ENCODE assay signal across 8 mouse cellular contexts in the genomic region with DNA sequence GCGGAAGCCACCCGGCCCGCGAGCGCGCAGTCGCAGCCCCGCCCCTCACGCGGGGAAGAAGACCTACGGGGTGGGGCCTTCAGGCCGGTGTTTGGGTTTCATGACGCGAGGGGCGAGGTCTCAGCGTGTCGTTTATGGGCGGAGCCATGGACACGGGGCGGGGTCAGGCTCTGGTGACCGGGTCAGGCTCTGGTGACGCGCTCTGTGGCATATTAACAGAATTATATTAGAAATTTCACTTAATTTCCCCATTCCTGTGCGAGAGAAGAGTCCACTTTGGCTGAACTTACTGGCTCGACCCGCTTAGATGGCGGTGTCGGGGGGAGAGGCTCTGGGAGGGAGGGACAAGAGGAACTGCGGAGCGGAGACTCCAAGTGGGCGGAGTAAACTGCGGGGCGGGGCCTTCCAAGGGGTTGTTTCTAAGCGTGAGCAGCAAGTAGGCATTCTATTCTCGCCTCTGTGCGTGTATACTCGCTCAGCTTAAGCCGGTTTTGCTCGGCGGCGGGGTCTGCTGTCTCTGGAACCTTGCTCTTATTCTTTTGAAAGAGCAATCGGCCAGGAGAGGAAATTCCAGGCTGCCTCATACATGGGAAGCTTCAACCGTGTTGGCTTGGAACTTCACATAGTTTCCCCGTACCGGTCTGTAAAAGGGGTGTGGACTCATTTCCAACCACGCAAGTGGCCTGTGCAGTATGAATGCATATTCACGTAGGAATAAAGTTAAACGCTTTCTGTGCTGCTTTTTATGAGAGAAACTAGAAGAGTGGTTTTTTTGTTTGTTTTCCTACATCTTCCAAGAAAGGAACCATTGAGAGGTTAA. TPM values are rescaled to one million over a fixed set of nuclear protein-coding genes. Genes with fewer than 3 reads are reported as not detected.
A peak's percentile ranks its signal among the peaks of the same experiment; 100 is the strongest.
DNase-seq lines count a peak whose midpoint lies in the region; ATAC-seq and TF ChIP-seq lines count a peak whose summit lies in the region.
"Not testable (repeated sequence)": the region's sequence is repeated elsewhere in the genome, so short reads cannot be mapped to it uniquely, and the experiment has no call there.

No protein-coding gene starts in this region.

- H3K9me3 ChIP-seq in heart, embryonic 12.5 days (replicated peaks); intestine, postnatal 0 days (ENCODE audit: control insufficient read depth); limb, embryonic 10.5 days (replicated peaks): not testable (repeated sequence)

- under 1% methylated on average over 22 of the region's 48 CpGs for WGBS in heart, embryonic 12.5 days
- WGBS in intestine, postnatal 0 days, result under 1% methylated on average over 15 of the region's 48 CpGs
- WGBS in limb, embryonic 10.5 days, result 2% methylated on average over 21 of the region's 48 CpGs

- peak; percentile 92 for ATAC-seq in erythroid progenitor cell, adult 5-6 weeks (replicated peaks; ENCODE audit: low FRiP score, poor library complexity, severe bottlenecking)
- peak; percentile 98 for ATAC-seq in heart, embryonic 12.5 days (ENCODE audit: insufficient number of reproducible peaks, low FRiP score)
- ATAC-seq in intestine, postnatal 0 days, result peak; percentile 98
- ATAC-seq in megakaryocyte-erythroid progenitor cell, adult 5-6 weeks (replicated peaks; ENCODE audit: low FRiP score, low TSS enrichment, poor library complexity, severe bottlenecking), result peak; percentile 86

- peak overlapping the region; percentile 60 for H3K4me2 ChIP-seq in heart, embryonic 12.5 days
- peak overlapping the region; percentile 45 for H3K4me2 ChIP-seq in intestine, postnatal 0 days (replicated peaks; ENCODE audit: low read depth)

- not testable (repeated sequence) for H3K36me3 ChIP-seq in C2C12 (ENCODE audit: control insufficient read depth, insufficient read depth); heart, embryonic 12.5 days; intestine, postnatal 0 days (ENCODE audit: control insufficient read depth, insufficient read depth); limb, embryonic 10.5 days

- H3K79me3 ChIP-seq in C2C12 (ENCODE audit: low read depth), result not testable (repeated sequence)

- H3K27ac ChIP-seq in brown adipose tissue, adult 24 weeks (replicated peaks; ENCODE audit: low read depth, low read length), result peak overlapping the region; percentile 37
- not testable (repeated sequence) for H3K27ac ChIP-seq in heart, embryonic 12.5 days (ENCODE audit: poor library complexity, severe bottlenecking); intestine, postnatal 0 days (ENCODE audit: low read depth, low read length); limb, embryonic 10.5 days

- H3K79me2 ChIP-seq in C2C12 (ENCODE audit: control insufficient read depth, insufficient read depth), result not testable (repeated sequence)

- peak overlapping the region; percentile 55 for H3K4me3 ChIP-seq in C2C12 (ENCODE audit: insufficient read depth, poor library complexity, severe bottlenecking)
- peak overlapping the region; percentile 48 for H3K4me3 ChIP-seq in brown adipose tissue, adult 24 weeks (ENCODE audit: insufficient read depth, low read depth, low read length)
- H3K4me3 ChIP-seq in heart, embryonic 12.5 days, result peak overlapping the region; percentile 38
- H3K4me3 ChIP-seq in intestine, postnatal 0 days (ENCODE audit: low read depth, low read length), result peak overlapping the region; percentile 43
- H3K4me3 ChIP-seq in limb, embryonic 10.5 days, result peak overlapping the region; percentile 37

- H3K27me3 ChIP-seq in C2C12 (ENCODE audit: control insufficient read depth, insufficient read depth, insufficient read length); heart, embryonic 12.5 days (replicated peaks); intestine, postnatal 0 days (replicated peaks; ENCODE audit: control insufficient read depth, insufficient read depth, low read length); limb, embryonic 10.5 days (ENCODE audit: low read depth, poor library complexity, severe bottlenecking): not testable (repeated sequence)

- H3K4me1 ChIP-seq in brown adipose tissue, adult 24 weeks (ENCODE audit: control insufficient read depth, insufficient read depth, insufficient read length, low read length); heart, embryonic 12.5 days (replicated peaks); intestine, postnatal 0 days (replicated peaks; ENCODE audit: control insufficient read depth, insufficient read depth, low read length); limb, embryonic 10.5 days: not testable (repeated sequence)

- DNase-seq in limb, embryonic 10.5 days (ENCODE audit: low spot score), result peak; percentile 31
- DNase-seq in right cerebral cortex, postnatal 25 days, result peak; percentile 44

- H3K9ac ChIP-seq in heart, embryonic 12.5 days; intestine, postnatal 0 days (ENCODE audit: low read depth, low read length): not testable (repeated sequence)

- not testable (repeated sequence) for H3ac ChIP-seq in C2C12 (ENCODE audit: control insufficient read depth, insufficient read length, low read depth)

- not testable (repeated sequence) for TF ChIP-seq CTCF in C2C12 (IDR thresholded peaks at IDR 0.05; ENCODE audit: control insufficient read depth, insufficient read depth, insufficient read length); intestine, postnatal 0 days (IDR thresholded peaks at IDR 0.05; ENCODE audit: low read depth)

RNA-seq across cellular contexts. Expression of gene Tagap1, which starts 0.4 kb away (rescaled TPM):
- 6.4 TPM for polyA plus RNA-seq in C2C12 (2012; fragmentation: generic; extraction: Trizol)
- polyA plus RNA-seq in brown adipose tissue, adult 24 weeks (2012; ENCODE audit: insufficient read depth, insufficient read length, missing spikeins), result 9.7 and 11.1 TPM in 2 replicates
- 36.0 and 50.7 TPM in 2 replicates for total RNA-seq in erythroid progenitor cell, adult 5-6 weeks (2015; ENCODE audit: low replicate concordance)
- total RNA-seq in erythroid progenitor cell, adult 5-6 weeks (2017; ENCODE audit: low replicate concordance), result 26.3 and 28.1 TPM in 2 replicates
- polyA plus RNA-seq in heart, embryonic 12.5 days (2016; fragmentation: Nextera tagmentation; extraction: Ambion mirVana), result 28.8 and 29.2 TPM in 2 replicates
- polyA plus RNA-seq in intestine, postnatal 0 days (2015; fragmentation: Nextera tagmentation; extraction: Ambion mirVana), result 12.4 and 12.6 TPM in 2 replicates
- 54.8 and 59.2 TPM in 2 replicates for polyA plus RNA-seq in limb, embryonic 10.5 days (2016; fragmentation: Nextera tagmentation; extraction: Ambion mirVana)
- total RNA-seq in megakaryocyte-erythroid progenitor cell, adult 5-6 weeks (2014; fragmentation: Nextera tagmentation), result 43.6 and 70.2 TPM in 2 replicates
- total RNA-seq in megakaryocyte-erythroid progenitor cell, adult 5-6 weeks (2017), result 35.9 and 36.3 TPM in 2 replicates

RNA-seq across cellular contexts. Expression of gene Rnaset2b, which starts 9.0 kb away (rescaled TPM):
- polyA plus RNA-seq in C2C12 (2012; fragmentation: generic; extraction: Trizol), result 81.9 TPM
- 231 and 284 TPM in 2 replicates for polyA plus RNA-seq in brown adipose tissue, adult 24 weeks (2012; ENCODE audit: insufficient read depth, insufficient read length, missing spikeins)
- total RNA-seq in erythroid progenitor cell, adult 5-6 weeks (2015; ENCODE audit: low replicate concordance), result 132 and 151 TPM in 2 replicates
- total RNA-seq in erythroid progenitor cell, adult 5-6 weeks (2017; ENCODE audit: low replicate concordance), result 78.4 and 110 TPM in 2 replicates
- polyA plus RNA-seq in heart, embryonic 12.5 days (2016; fragmentation: Nextera tagmentation; extraction: Ambion mirVana), result 227 and 228 TPM in 2 replicates
- polyA plus RNA-seq in intestine, postnatal 0 days (2015; fragmentation: Nextera tagmentation; extraction: Ambion mirVana), result 315 and 316 TPM in 2 replicates
- 175 and 183 TPM in 2 replicates for polyA plus RNA-seq in limb, embryonic 10.5 days (2016; fragmentation: Nextera tagmentation; extraction: Ambion mirVana)
- total RNA-seq in megakaryocyte-erythroid progenitor cell, adult 5-6 weeks (2014; fragmentation: Nextera tagmentation), result 123 and 163 TPM in 2 replicates
- 276 and 277 TPM in 2 replicates for total RNA-seq in megakaryocyte-erythroid progenitor cell, adult 5-6 weeks (2017)

RNA-seq across cellular contexts. Expression of gene Rsph3b, which starts 12.9 kb away (rescaled TPM):
- polyA plus RNA-seq in C2C12 (2012; fragmentation: generic; extraction: Trizol), result 11.5 TPM
- polyA plus RNA-seq in brown adipose tissue, adult 24 weeks (2012; ENCODE audit: insufficient read depth, insufficient read length, missing spikeins), result 68.1 and 82.4 TPM in 2 replicates
- 5.4 and 15.1 TPM in 2 replicates for total RNA-seq in erythroid progenitor cell, adult 5-6 weeks (2015; ENCODE audit: low replicate concordance)
- 2.0 and 8.1 TPM in 2 replicates for total RNA-seq in erythroid progenitor cell, adult 5-6 weeks (2017; ENCODE audit: low replicate concordance)
- 54.5 and 58.5 TPM in 2 replicates for polyA plus RNA-seq in heart, embryonic 12.5 days (2016; fragmentation: Nextera tagmentation; extraction: Ambion mirVana)
- 35.6 and 35.7 TPM in 2 replicates for polyA plus RNA-seq in intestine, postnatal 0 days (2015; fragmentation: Nextera tagmentation; extraction: Ambion mirVana)
- 23.8 and 32.1 TPM in 2 replicates for polyA plus RNA-seq in limb, embryonic 10.5 days (2016; fragmentation: Nextera tagmentation; extraction: Ambion mirVana)
- total RNA-seq in megakaryocyte-erythroid progenitor cell, adult 5-6 weeks (2014; fragmentation: Nextera tagmentation), result 25.6 and 30.5 TPM in 2 replicates
- 40.8 and 42.2 TPM in 2 replicates for total RNA-seq in megakaryocyte-erythroid progenitor cell, adult 5-6 weeks (2017)

RNA-seq across cellular contexts. Expression of gene Gm49721, which starts 17.3 kb away (rescaled TPM):
- polyA plus RNA-seq in C2C12 (2012; fragmentation: generic; extraction: Trizol), result not detected
- not detected in 2 replicates for polyA plus RNA-seq in brown adipose tissue, adult 24 weeks (2012; ENCODE audit: insufficient read depth, insufficient read length, missing spikeins)
- not detected in 2 replicates for total RNA-seq in erythroid progenitor cell, adult 5-6 weeks (2015; ENCODE audit: low replicate concordance)
- not detected in 2 replicates for total RNA-seq in erythroid progenitor cell, adult 5-6 weeks (2017; ENCODE audit: low replicate concordance)
- 0.17 and 0.19 TPM in 2 replicates for polyA plus RNA-seq in heart, embryonic 12.5 days (2016; fragmentation: Nextera tagmentation; extraction: Ambion mirVana)
- 0.09 and 0.13 TPM in 2 replicates for polyA plus RNA-seq in intestine, postnatal 0 days (2015; fragmentation: Nextera tagmentation; extraction: Ambion mirVana)
- 0.30 and 0.45 TPM in 2 replicates for polyA plus RNA-seq in limb, embryonic 10.5 days (2016; fragmentation: Nextera tagmentation; extraction: Ambion mirVana)
- total RNA-seq in megakaryocyte-erythroid progenitor cell, adult 5-6 weeks (2014; fragmentation: Nextera tagmentation), result not detected in 2 replicates
- not detected in 2 replicates for total RNA-seq in megakaryocyte-erythroid progenitor cell, adult 5-6 weeks (2017)
